Comparison of ENCODE assay signal across 26 mouse cellular contexts in the genomic region with DNA sequence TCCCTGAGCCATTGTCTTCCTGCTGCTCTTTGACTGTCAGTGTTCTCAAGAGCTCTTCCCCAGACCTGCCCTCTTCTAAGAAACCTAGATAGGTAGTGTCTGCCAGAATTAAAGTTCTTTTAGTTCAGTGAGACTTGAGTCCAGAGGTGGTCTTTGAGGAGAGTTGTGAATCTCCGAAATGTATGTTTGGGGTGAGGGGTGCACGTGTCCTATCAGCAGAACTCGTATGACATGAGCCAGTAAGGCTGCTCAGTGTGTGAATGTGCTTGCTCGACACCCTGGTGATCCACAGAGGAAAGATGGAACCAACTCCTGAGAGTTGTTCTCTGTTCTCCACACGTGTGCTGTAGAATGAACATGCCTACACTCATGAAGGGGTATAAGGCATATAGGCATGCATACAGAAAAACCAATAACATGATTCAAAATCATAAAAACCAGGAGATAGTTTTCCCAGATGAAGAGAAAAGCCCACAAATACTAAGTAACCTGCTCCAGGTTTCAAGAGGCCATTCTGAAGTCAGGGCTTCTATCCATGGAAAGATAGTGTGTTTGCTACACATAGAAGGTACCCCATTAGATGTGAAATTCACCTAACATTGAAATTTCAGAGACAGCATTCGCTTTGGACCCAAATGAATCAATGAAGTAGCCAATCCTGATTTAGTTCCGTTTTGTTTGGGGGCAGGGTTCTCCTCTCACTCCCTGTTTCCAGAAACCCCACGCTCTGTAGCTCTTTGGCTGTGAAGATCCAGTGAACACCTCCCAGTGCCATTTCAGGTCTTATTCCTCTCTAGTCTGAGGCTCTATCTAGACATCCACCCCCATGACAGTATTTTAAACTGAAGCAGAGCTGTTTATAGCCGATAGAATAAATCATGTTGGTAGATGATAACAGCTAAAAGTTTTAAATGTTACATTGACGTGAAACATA. TPM values are rescaled to one million over a fixed set of nuclear protein-coding genes. Genes with fewer than 3 reads are reported as not detected.
DNase-seq lines count a peak whose midpoint lies in the region; ATAC-seq and TF ChIP-seq lines count a peak whose summit lies in the region.
"Had no signal": no experiment of that assay in that cellular context is flagged by ENCODE, and none has a peak within 500 bp of the region (broad histone marks: within the 10 kb centered on the region; RNA-seq: fewer than 3 reads in every experiment).

No protein-coding gene starts in this region.

- H3K4me1 ChIP-seq in heart, embryonic 10.5 days: no peaks in the 10 kb centered on the region
- H3K4me1 ChIP-seq in CH12.LX (ENCODE audit: control insufficient read depth in 1 of 2, insufficient read depth in 2 of 2): peaks cover 43 to 78% of the 10 kb centered on the region in 2 experiments
- H3K4me1 ChIP-seq: forebrain, embryonic 10.5 days; forebrain, embryonic 13.5 days; heart, embryonic 13.5 days had no signal

- peak; percentile 30 for DNase-seq in heart, embryonic 10.5 days (ENCODE audit: low spot score)
- no peak for DNase-seq in heart, adult 9 months (ENCODE audit: low spot score in 2 of 2)
- peak; percentile 48 for DNase-seq in CH12.LX (ENCODE audit: extremely low read depth)
- no peak for DNase-seq in embryo, embryonic 9.5 days (ENCODE audit: extremely low spot score)
- no peak for DNase-seq in spleen, adult 12 weeks (ENCODE audit: low spot score)
- DNase-seq: adrenal gland, postnatal 14 days; cerebellum, adult 11-12 months; cerebellum, adult 8-10 months; cerebellum, postnatal 10 days; cerebellum, postnatal 36 days; embryo, embryonic 11 days; gastrocnemius, postnatal 25 days; heart, postnatal 14 days; heart, postnatal 4 days had no signal

- 87% methylated on average over 10 of the region's 10 CpGs for WGBS in heart, embryonic 10.5 days

- H3K9ac ChIP-seq in CH12.LX (ENCODE audit: insufficient read depth, low read depth): peak overlapping the region; percentile 89
- H3K9ac ChIP-seq: forebrain, embryonic 13.5 days; heart, embryonic 13.5 days; hindbrain, embryonic 14.5 days had no signal

- peak; percentile 4 for ATAC-seq in CD4-positive, CD25-positive, alpha-beta regulatory T cell, adult 4 months
- ATAC-seq: forebrain, embryonic 13.5 days; forebrain, embryonic 16.5 days; hindbrain, postnatal 0 days; intestine, embryonic 16.5 days; Patski had no signal

- dilution Hi-C loops in CH12.LX (cut with MboI; ENCODE audit: extremely low pct_ligation_motif_present, extremely low pct_unique_long_range_greater_than_20kb, low sequenced_read_pairs): no loop called here

- H3K27ac ChIP-seq in heart, embryonic 10.5 days: no peak overlapping the region
- peak overlapping the region; percentile 74 for H3K27ac ChIP-seq in CH12.LX (ENCODE audit: insufficient read depth, low read depth)
- H3K27ac ChIP-seq: forebrain, embryonic 10.5 days; forebrain, embryonic 13.5 days; heart, embryonic 13.5 days; hindbrain, embryonic 14.5 days; hindbrain, postnatal 0 days had no signal

- TF ChIP-seq EP300 in CH12.LX (IDR thresholded peaks at IDR 0.05; ENCODE audit: low read length): 0 out of 2 replicates have a peak, but pooled peaks have one; percentile 40

- peak overlapping the region; percentile 79 for H3K4me2 ChIP-seq in CH12.LX (ENCODE audit: insufficient read depth, low read depth, poor library complexity, severe bottlenecking)
- H3K4me2 ChIP-seq: forebrain, embryonic 13.5 days; heart, embryonic 13.5 days; hindbrain, embryonic 14.5 days had no signal

- no peak for TF ChIP-seq POLR2A in CH12.LX (IDR thresholded peaks at IDR 0.05; ENCODE audit: low read depth, low read length)

- peaks cover 42% of the 10 kb centered on the region for H3K79me2 ChIP-seq in CH12.LX (replicated peaks; ENCODE audit: control insufficient read depth, extremely low read depth, insufficient read depth, poor library complexity, severe bottlenecking)

- TF ChIP-seq RAD21 in CH12.LX (IDR thresholded peaks at IDR 0.05; ENCODE audit: low read depth, low read length): no peak

- H3K9me3 ChIP-seq in heart, embryonic 10.5 days: no peaks in the 10 kb centered on the region
- H3K9me3 ChIP-seq in CH12.LX (replicated peaks; ENCODE audit: low read length): no peaks in the 10 kb centered on the region
- H3K9me3 ChIP-seq: forebrain, embryonic 10.5 days; forebrain, embryonic 13.5 days; G1E; heart, embryonic 13.5 days had no signal

- no peak overlapping the region for H3K4me3 ChIP-seq in heart, embryonic 10.5 days
- H3K4me3 ChIP-seq in CH12.LX (replicated peaks in 1 of 3; ENCODE audit: low read depth in 2 of 3, low read length in 2 of 3, poor library complexity in 1 of 3): peak overlapping the region; percentile 50 to 79 (median 61)
- H3K4me3 ChIP-seq: forebrain, embryonic 10.5 days; forebrain, embryonic 13.5 days; heart, embryonic 13.5 days had no signal

- in situ Hi-C loops in CH12.LX (cut with MboI; ENCODE audit: low pct_ligation_motif_present, low pct_unique_long_range_greater_than_20kb, low sequenced_read_pairs): no loop called here

- H3K27me3 ChIP-seq in heart, embryonic 10.5 days (ENCODE audit: insufficient read depth, poor library complexity, severe bottlenecking): no peaks in the 10 kb centered on the region
- H3K27me3 ChIP-seq in CH12.LX (replicated peaks): no peaks in the 10 kb centered on the region
- H3K27me3 ChIP-seq: forebrain, embryonic 13.5 days; heart, embryonic 13.5 days; Patski had no signal

- H3K36me3 ChIP-seq in heart, embryonic 10.5 days: peaks cover 86% of the 10 kb centered on the region
- H3K36me3 ChIP-seq in CH12.LX (replicated peaks in 1 of 2; ENCODE audit: control insufficient read depth in 1 of 2, insufficient read depth in 1 of 2, low read length in 1 of 2): peaks cover 48 to 79% of the 10 kb centered on the region in 2 experiments

- TF ChIP-seq CTCF in CH12.LX (conservative IDR thresholded peaks at IDR 0.05 in 1 of 2, IDR thresholded peaks at IDR 0.05 in 1 of 2; ENCODE audit: low read depth in 2 of 2, low read length in 2 of 2): no peak

TF ChIP-seq in CH12.LX, 34 proteins besides CTCF, POLR2A, EP300 and RAD21:
- TF ChIP-seq MYC (IDR thresholded peaks at IDR 0.05; ENCODE audit: low read depth, low read length) (peak; percentile 58), ZNF384 (IDR thresholded peaks at IDR 0.05; ENCODE audit: low read depth, low read length) (no peak), MAX (IDR thresholded peaks at IDR 0.05; ENCODE audit: low read length) (peak; percentile 74), NELFE (IDR thresholded peaks at IDR 0.05; ENCODE audit: low read depth, low read length) (0 out of 2 replicates have a peak, but pooled peaks have one; percentile 20), USF1 (IDR thresholded peaks at IDR 0.05; ENCODE audit: low read depth, low read length) (no peak), UBTF (IDR thresholded peaks at IDR 0.05; ENCODE audit: low read depth, low read length) (0 out of 2 replicates have a peak, but pooled peaks have one; percentile 19), HCFC1 (IDR thresholded peaks at IDR 0.05; ENCODE audit: low read depth, low read length) (no peak), BHLHE40 (IDR thresholded peaks at IDR 0.05; ENCODE audit: low read depth, low read length) (peak; percentile 69), MXI1 (IDR thresholded peaks at IDR 0.05; ENCODE audit: low read depth, low read length) (peak; percentile 73), CHD2 (IDR thresholded peaks at IDR 0.05; ENCODE audit: low read length) (peak; percentile 52; the same call in 1 of the 2 replicates), IRF4 (IDR thresholded peaks at IDR 0.05; ENCODE audit: low read depth, low read length) (peak; percentile 44; the same call in 1 of the 2 replicates), CHD1 (IDR thresholded peaks at IDR 0.05; ENCODE audit: low read depth, low read length) (peak; percentile 91), KAT2A (IDR thresholded peaks at IDR 0.05; ENCODE audit: insufficient replicate concordance, low read length) (0 out of 2 replicates have a peak, but pooled peaks have one; percentile 16), ELF1 (IDR thresholded peaks at IDR 0.05; ENCODE audit: low read depth, low read length) (peak; percentile 9; the same call in 1 of the 2 replicates), ZKSCAN1 (IDR thresholded peaks at IDR 0.05; ENCODE audit: borderline replicate concordance, low read depth, low read length) (no peak)
TF ChIP-seq in CH12.LX: peak in this region for 11.

RNA-seq across cellular contexts. Expression of gene Hcls1, which starts 8.0 kb away (rescaled TPM):
- 2.2 and 3.8 TPM in 2 replicates for polyA plus RNA-seq in heart, embryonic 10.5 days (2016; fragmentation: Nextera tagmentation; extraction: Ambion mirVana)
- 100 to 1,000 TPM; 186 to 375 TPM for polyA plus RNA-seq in CD4-positive, CD25-positive, alpha-beta regulatory T cell, adult 4 months (2017; shearing (Covaris generic))
- total RNA-seq in CH12.LX (2012; rRNA removed) (302 and 332 TPM in 2 replicates), CH12.LX (2014; rRNA removed) (206 and 222 TPM in 2 replicates)
- 537 and 750 TPM in 2 replicates for polyA plus RNA-seq in CH12.LX (2012; ENCODE audit: insufficient read length, low read depth)
- polyA plus RNA-seq: C2C12, Patski had no signal

RNA-seq across cellular contexts. Expression of gene Golgb1, which starts 51.8 kb away (rescaled TPM):
- 56.4 and 67.1 TPM in 2 replicates for polyA plus RNA-seq in heart, embryonic 10.5 days (2016; fragmentation: Nextera tagmentation; extraction: Ambion mirVana)
- 10 to 100 TPM; 37.9 to 41.0 TPM for polyA plus RNA-seq in CD4-positive, CD25-positive, alpha-beta regulatory T cell, adult 4 months (2017; shearing (Covaris generic))
- 69.8 and 96.8 TPM in 2 replicates for total RNA-seq in CH12.LX (2012; rRNA removed)
- 65.6 and 66.7 TPM in 2 replicates for total RNA-seq in CH12.LX (2014; rRNA removed)
- 75.9 and 112 TPM in 2 replicates for polyA plus RNA-seq in CH12.LX (2012; ENCODE audit: insufficient read length, low read depth)

RNA-seq across cellular contexts. Expression of gene Eaf2, which starts 52.0 kb away (rescaled TPM):
- polyA plus RNA-seq in heart, embryonic 10.5 days (2016; fragmentation: Nextera tagmentation; extraction: Ambion mirVana): 0.38 and 1.3 TPM in 2 replicates
- polyA plus RNA-seq in CD4-positive, CD25-positive, alpha-beta regulatory T cell, adult 4 months (2017; shearing (Covaris generic)): 1 to 10 TPM in 1 of 2 experiments, under 1 TPM in 1; 0.32 to 2.1 TPM
- 7.4 and 8.1 TPM in 2 replicates for total RNA-seq in CH12.LX (2012; rRNA removed)
- 5.0 and 7.1 TPM in 2 replicates for total RNA-seq in CH12.LX (2014; rRNA removed)
- 3.5 and 5.5 TPM in 2 replicates for polyA plus RNA-seq in CH12.LX (2012; ENCODE audit: insufficient read length, low read depth)
- polyA plus RNA-seq: adrenal gland, adult 2 months had no signal

Comparison
In these comparisons a context has a peak if more than half of its experiments do, and no peak if none do; other contexts are left out.
1. DNase-seq: peak in heart, embryonic 10.5 days (single experiment) and CH12.LX (single experiment); none in heart, adult 9 months (0 of 2), embryo, embryonic 9.5 days (single experiment) and spleen, adult 12 weeks (single experiment).
2. RNA of gene Hcls1, which starts 8.0 kb away (polyA plus RNA-seq): 537 to 750 TPM in CH12.LX and 186 to 375 TPM in CD4-positive, CD25-positive, alpha-beta regulatory T cell, adult 4 months; 2.2 to 3.8 TPM in heart, embryonic 10.5 days; every median in the first group is over 10 times any median in the second.